Mouse (Mus musculus) intestine, postnatal 0 days (tissue): ENCODE measurements around the gene Leo1. TPM values are rescaled to one million over a fixed set of nuclear protein-coding genes. Genes with fewer than 3 reads are reported as not detected.

Experiments
- ATAC-seq: fragments of 200-750 bp; cut with Nextera tagmentation; 2 replicates; pipeline ENCODE4 v1.8.0; 2017; ENCODE audit warnings: mild to moderate bottlenecking, moderate TSS enrichment, moderate library complexity
- H3K27ac ChIP-seq: fragments of 300-500 bp; sonication (generic); 2 replicates; pipeline ENCODE4 v1.5.1; 2014; ENCODE audit warnings: mild to moderate bottlenecking, low read depth, low read length, moderate library complexity
- H3K27me3 ChIP-seq: fragments of 300-500 bp; sonication (generic); replicated peaks from 2 replicates; pipeline ENCODE4 v1.6.1; 2014; ENCODE audit warnings: low read length, mixed read lengths; ENCODE audit not compliant: control insufficient read depth, insufficient read depth
- H3K36me3 ChIP-seq: fragments of 300-500 bp; sonication (generic); 2 replicates; pipeline ENCODE4 v1.6.1; 2014; ENCODE audit warnings: mild to moderate bottlenecking, moderate library complexity; ENCODE audit not compliant: control insufficient read depth, insufficient read depth
- H3K4me1 ChIP-seq: fragments of 300-500 bp; sonication (generic); replicated peaks from 2 replicates; pipeline ENCODE4 v1.6.1; 2014; ENCODE audit warnings: antibody characterized with exemption, low read length, mixed read lengths; ENCODE audit not compliant: control insufficient read depth, insufficient read depth
- H3K4me2 ChIP-seq: fragments of 300-500 bp; sonication (generic); replicated peaks from 2 replicates; pipeline ENCODE4 v1.6.1; 2014; ENCODE audit warnings: low read depth, mild to moderate bottlenecking, moderate library complexity
- H3K4me3 ChIP-seq: fragments of 300-500 bp; sonication (generic); 2 replicates; pipeline ENCODE4 v1.5.1; 2014; ENCODE audit warnings: low read depth, low read length
- H3K9ac ChIP-seq: fragments of 300-500 bp; sonication (generic); 2 replicates; pipeline ENCODE4 v1.6.1; 2014; ENCODE audit warnings: mild to moderate bottlenecking, low read depth, low read length
- H3K9me3 ChIP-seq: fragments of 300-500 bp; sonication (generic); 2 replicates; pipeline ENCODE4 v1.6.1; 2016; ENCODE audit warnings: mixed run types; ENCODE audit not compliant: control insufficient read depth
- CTCF ChIP-seq: sonication (generic); IDR thresholded peaks from 2 replicates; pipeline ENCODE4 v1.5.1; 2016; ENCODE audit warnings: low read depth, mild to moderate bottlenecking, control low read depth, antibody characterized with exemption, moderate library complexity
- whole genome bisulfite sequencing: fragments of 180-500 bp; shearing (Covaris S2); extraction: QIAGEN DNeasy Blood & Tissue Kit; methylation state at CpG from one replicate; pipeline ENCODE4 v1.1.7; 2014; 5-methylcytosine and 5-hydroxymethylcytosine counted together
- polyA plus RNA-seq: library from polyadenylated mRNA; unstranded; fragments of >200 nt; fragmentation: Nextera tagmentation; extraction: Ambion mirVana; gene quantifications from 2 replicates; pipeline ENCODE4 v1.2.1, GENCODE M21; 2015

The Leo1 gene
- polyA plus RNA-seq, 1 experiment from 2014 or later: 14.7 TPM

DNA sequence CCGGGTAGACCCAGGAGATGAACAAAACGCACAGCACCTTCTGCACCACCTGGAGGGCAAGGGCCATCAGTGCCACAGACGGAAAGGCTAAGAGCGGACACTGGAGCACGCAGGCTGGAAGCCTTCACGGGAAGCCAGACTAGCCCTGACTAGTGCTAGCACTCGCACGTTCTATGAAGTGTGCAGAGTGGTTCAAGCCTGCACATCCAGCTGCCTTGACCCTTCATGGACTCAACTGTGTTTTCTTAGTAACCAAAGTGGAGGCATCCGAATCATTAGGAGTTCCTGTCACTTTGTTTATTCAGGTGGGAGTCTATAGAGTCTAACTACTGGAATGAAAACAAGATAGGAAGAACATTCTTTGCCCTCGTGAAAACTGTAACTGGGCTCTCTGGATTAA, 54.6 kb downstream of the Leo1 start:
- whole genome bisulfite sequencing: 72% methylated on average over 10 of the region's 10 CpGs
- H3K4me2 ChIP-seq: no peak overlapping the region

DNA sequence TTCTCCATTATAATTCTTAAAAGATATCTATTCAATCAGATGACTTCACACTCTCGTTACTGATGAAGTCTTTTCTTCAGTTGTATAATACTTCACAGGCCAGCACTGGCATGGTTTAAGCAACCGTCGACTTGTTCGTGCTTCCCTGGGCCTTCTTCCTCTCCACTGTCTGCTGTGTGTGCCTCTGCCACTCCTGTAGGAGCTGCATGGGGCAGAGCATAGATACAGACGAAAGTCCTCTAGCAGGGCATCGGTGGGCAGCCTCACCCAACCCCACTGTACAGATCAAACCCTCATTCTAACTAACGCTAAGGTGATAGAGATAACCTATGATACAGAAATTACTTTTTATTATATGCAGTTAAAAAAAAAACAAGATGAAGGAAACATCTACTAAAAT, 57.2 kb downstream of the Leo1 start:
- Histone ChIP-seq H3K4me1 (no peaks in the 10 kb centered on the region), H3K9ac (no peak overlapping the region), H3K36me3 (peaks cover 59% of the 10 kb centered on the region), H3K4me3 (no peak overlapping the region), H3K9me3 (no peaks in the 10 kb centered on the region), H3K27me3 (no peaks in the 10 kb centered on the region), H3K27ac (no peak overlapping the region), H3K4me2 (no peak overlapping the region)
- TF ChIP-seq CTCF: no peak
- WGBS: 86% methylated on average over 7 of the region's 7 CpGs
- no peak for ATAC-seq

More for the DNA sequence above, 54.6 kb downstream of the Leo1 start:
- Histone ChIP-seq H3K9ac (no peak overlapping the region), H3K27ac (no peak overlapping the region), H3K27me3 (no peaks in the 10 kb centered on the region), H3K36me3 (peaks cover 34% of the 10 kb centered on the region), H3K4me1 (no peaks in the 10 kb centered on the region), H3K9me3 (no peaks in the 10 kb centered on the region), H3K4me3 (no peak overlapping the region)
- no peak for ATAC-seq
- TF ChIP-seq CTCF: no peak

DNA sequence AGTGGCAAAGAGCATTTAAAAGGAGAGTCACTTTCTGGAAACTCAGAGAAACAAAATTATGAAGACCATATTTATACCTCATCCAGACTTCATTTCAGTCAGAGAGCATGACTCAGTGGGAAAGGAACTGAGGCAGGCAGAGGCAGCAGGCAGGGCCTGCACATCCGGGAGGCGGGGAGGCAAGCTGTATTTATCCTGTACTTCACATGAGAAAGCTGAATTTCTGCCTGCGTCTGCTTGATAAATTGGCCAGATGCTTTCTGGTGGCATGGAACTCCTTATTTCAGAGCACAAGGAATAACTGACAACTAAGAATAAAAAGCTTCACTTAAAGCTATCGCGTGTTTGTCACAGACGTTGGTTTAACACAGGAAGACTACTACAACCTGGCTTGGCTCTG, 63.0 kb downstream of the Leo1 start:
- no peak for ATAC-seq

DNA sequence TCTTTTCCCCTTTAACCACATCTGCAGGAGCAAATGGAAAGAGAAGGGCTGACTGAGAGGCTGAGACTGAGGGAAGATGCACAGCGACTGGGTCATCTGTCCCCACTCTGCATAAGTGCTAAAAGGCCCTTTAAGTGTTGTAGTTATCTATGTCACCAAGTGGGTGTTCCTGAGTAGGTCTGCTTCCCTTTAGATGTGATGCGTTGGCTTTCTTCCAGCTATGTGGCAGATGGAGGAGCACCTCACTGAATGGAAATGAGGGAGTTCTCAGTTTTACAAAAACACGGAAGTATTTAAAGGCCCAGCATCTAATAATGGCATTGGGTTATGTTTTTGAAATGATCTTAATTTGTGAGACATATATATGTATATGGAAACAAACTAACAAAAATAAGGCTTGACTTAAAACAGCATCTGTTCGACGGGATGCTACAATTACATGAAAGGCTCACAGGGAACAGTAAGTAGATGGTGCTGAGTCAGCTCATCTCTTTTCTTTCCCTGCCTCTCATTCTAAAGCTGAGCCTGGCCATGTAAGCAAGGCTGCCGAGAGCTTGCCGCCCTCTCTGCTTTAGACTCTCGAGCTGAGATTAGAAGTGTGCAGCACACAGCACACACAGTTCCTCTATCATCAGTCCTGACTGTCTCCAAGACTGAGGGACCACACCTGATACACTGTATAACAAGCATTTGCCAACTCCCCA, 70.1 kb downstream of the Leo1 start:
- 80% methylated on average over 8 of the region's 8 CpGs for WGBS
- no peak overlapping the region for H3K27ac ChIP-seq
- peaks cover 38% of the 10 kb centered on the region for H3K36me3 ChIP-seq
- H3K9me3 ChIP-seq: no peaks in the 10 kb centered on the region
- ATAC-seq: no peak
- H3K4me3 ChIP-seq: no peak overlapping the region
- no peak overlapping the region for H3K4me2 ChIP-seq
- H3K9ac ChIP-seq: no peak overlapping the region
- no peaks in the 10 kb centered on the region for H3K4me1 ChIP-seq
- TF ChIP-seq CTCF: no peak
- H3K27me3 ChIP-seq: no peaks in the 10 kb centered on the region

More for the DNA sequence above, 63.0 kb downstream of the Leo1 start:
- Histone ChIP-seq H3K36me3 (peaks cover 80% of the 10 kb centered on the region), H3K4me3 (no peak overlapping the region), H3K4me1 (no peaks in the 10 kb centered on the region), H3K27ac (no peak overlapping the region), H3K9me3 (no peaks in the 10 kb centered on the region), H3K9ac (no peak overlapping the region), H3K27me3 (no peaks in the 10 kb centered on the region), H3K4me2 (no peak overlapping the region)
- WGBS: 92% methylated on average over 6 of the region's 6 CpGs
- no peak for TF ChIP-seq CTCF

DNA sequence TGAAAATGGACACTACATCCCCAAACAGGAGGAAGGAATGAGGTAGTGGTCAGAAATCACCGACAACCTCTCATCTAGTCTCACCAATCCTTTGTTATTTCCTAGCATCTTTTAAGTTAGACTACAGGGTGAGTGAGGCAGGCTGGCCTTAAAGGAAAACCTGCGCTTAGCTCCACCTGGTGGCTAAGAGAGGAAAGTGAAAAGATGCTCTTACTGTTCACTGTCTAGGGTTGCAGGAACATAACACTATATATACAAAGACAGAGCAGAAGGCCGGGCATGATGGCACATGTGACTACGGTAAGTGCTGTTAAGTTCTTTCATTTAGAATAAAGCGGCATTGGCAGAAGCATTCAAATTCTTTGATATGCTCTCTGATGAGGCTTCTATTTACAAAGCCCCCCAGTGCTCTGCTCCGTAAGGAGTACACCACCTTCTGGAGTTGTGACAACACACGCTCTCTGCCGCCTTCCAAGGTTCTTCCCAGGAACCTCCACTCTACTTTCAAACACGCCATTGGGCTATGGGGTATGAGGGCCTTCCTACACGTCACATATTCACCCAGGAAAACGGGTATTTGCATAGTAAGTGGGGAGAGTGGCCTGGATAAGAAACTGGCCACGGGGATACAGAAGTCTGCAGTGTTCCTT, 74.3 kb downstream of the Leo1 start:
- no peak overlapping the region for H3K9ac ChIP-seq
- H3K4me1 ChIP-seq: no peaks in the 10 kb centered on the region
- TF ChIP-seq CTCF: peak; percentile 86
- no peaks in the 10 kb centered on the region for H3K9me3 ChIP-seq
- 62% methylated on average over 12 of the region's 12 CpGs for WGBS
- ATAC-seq: no peak
- peaks cover 14% of the 10 kb centered on the region for H3K36me3 ChIP-seq
- no peak overlapping the region for H3K27ac ChIP-seq
- no peaks in the 10 kb centered on the region for H3K27me3 ChIP-seq
- H3K4me2 ChIP-seq: no peak overlapping the region
- H3K4me3 ChIP-seq: no peak overlapping the region

Other genes starting within 250 kb of the Leo1 start
- 1.5 and 1.9 TPM in 2 replicates for gene Myo5c, start 209.5 kb upstream of the Leo1 start, polyA plus RNA-seq
- 11.2 and 11.3 TPM in 2 replicates for gene Gnb5, start 135.2 kb upstream of the Leo1 start, polyA plus RNA-seq
- gene Bcl2l10, start 93.8 kb upstream of the Leo1 start, polyA plus RNA-seq: not detected in 2 replicates
- gene Mapk6, start 31.5 kb upstream of the Leo1 start, polyA plus RNA-seq: 36.6 and 39.2 TPM in 2 replicates
- gene Tmod3, start 118.1 kb downstream of the Leo1 start, polyA plus RNA-seq: 65.5 and 70.2 TPM in 2 replicates
- gene Tmod2, start 169.8 kb downstream of the Leo1 start, polyA plus RNA-seq: 10.0 and 10.9 TPM in 2 replicates
- gene Lysmd2, start 184.2 kb downstream of the Leo1 start, polyA plus RNA-seq: 15.5 and 16.7 TPM in 2 replicates
- 6.6 and 6.7 TPM in 2 replicates for gene Scg3, start 242.5 kb downstream of the Leo1 start, polyA plus RNA-seq